Mouse (Mus musculus): ENCODE results near the gene Ncl.

DNA sequence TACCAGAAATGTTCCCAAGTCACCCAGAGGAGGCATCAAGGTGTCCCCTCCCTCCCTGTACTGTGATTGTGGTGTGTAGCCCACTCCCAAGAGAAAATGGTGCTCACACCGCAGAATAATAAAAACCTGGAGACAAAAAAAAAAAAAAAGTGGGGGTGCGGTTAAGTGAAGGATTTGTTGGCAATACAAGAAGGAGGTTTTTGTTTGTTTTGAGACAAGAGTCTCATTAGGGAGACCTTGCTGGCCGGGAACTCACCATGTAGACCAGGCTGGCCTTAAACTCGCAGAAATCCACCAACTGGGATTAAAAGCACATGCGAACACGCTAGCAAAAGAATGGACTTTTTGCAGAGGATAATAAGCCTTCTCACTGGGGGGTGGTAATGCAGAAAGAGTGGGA is 56.7 kb downstream of the Ncl start, which contains the start of gene B3gnt7:
- TF ChIP-seq CTCF (IDR thresholded peaks at IDR 0.05; ENCODE audit: control insufficient read depth, insufficient read depth, insufficient read length) (no peak), MYOD1 (IDR thresholded peaks at IDR 0.05; ENCODE audit: control insufficient read depth, insufficient read length, low read depth) (no peak), MAX (IDR thresholded peaks at IDR 0.05) (no peak), FOSL1 (IDR thresholded peaks at IDR 0.05; ENCODE audit: insufficient read depth, low read length, poor library complexity, severe bottlenecking) (no peak), USF1 (IDR thresholded peaks at IDR 0.05; ENCODE audit: low read depth) (no peak), MYOG (IDR thresholded peaks at IDR 0.05; ENCODE audit: control insufficient read depth, extremely low read depth, insufficient read length) (no peak)
